ENCODE assay signal across 2 mouse cellular contexts in genomic region chr16:46251639-46252038, GRCm38 (mm10).
TF ChIP-seq lines count a peak whose summit lies in the region.

No protein-coding gene starts in this region.

TF ChIP-seq in CH12.LX, 34 proteins besides CTCF, POLR2A, EP300 and RAD21 (continued from another document):
- TF ChIP-seq RCOR1 (conservative IDR thresholded peaks at IDR 0.05; ENCODE audit: low read depth, low read length) = no peak
- peak; percentile 75 for TF ChIP-seq BHLHE40 (IDR thresholded peaks at IDR 0.05; ENCODE audit: low read depth, low read length)
- no peak for TF ChIP-seq NELFE (IDR thresholded peaks at IDR 0.05; ENCODE audit: low read depth, low read length)
- no peak for TF ChIP-seq ZMIZ1 (IDR thresholded peaks at IDR 0.05; ENCODE audit: low read depth, low read length)
- no peak for TF ChIP-seq ELF1 (IDR thresholded peaks at IDR 0.05; ENCODE audit: low read depth, low read length)
- no peak for TF ChIP-seq NRF1 (IDR thresholded peaks at IDR 0.05; ENCODE audit: low read depth, low read length)
- no peak for TF ChIP-seq POLR2AphosphoS2 (IDR thresholded peaks at IDR 0.05; ENCODE audit: low read depth, low read length)
- TF ChIP-seq E2F4 (IDR thresholded peaks at IDR 0.05; ENCODE audit: insufficient replicate concordance, low read depth, low read length) = no peak
- TF ChIP-seq TBP (conservative IDR thresholded peaks at IDR 0.05; ENCODE audit: low read depth, low read length) = no peak
- no peak for TF ChIP-seq GABPA (IDR thresholded peaks at IDR 0.05; ENCODE audit: insufficient replicate concordance, low read depth, low read length)
- TF ChIP-seq MAX (IDR thresholded peaks at IDR 0.05; ENCODE audit: low read length) = peak; percentile 83
- TF ChIP-seq KAT2A (IDR thresholded peaks at IDR 0.05; ENCODE audit: insufficient replicate concordance, low read length) = no peak
- no peak for TF ChIP-seq UBTF (IDR thresholded peaks at IDR 0.05; ENCODE audit: low read depth, low read length)
- no peak for TF ChIP-seq HCFC1 (IDR thresholded peaks at IDR 0.05; ENCODE audit: low read depth, low read length)
- TF ChIP-seq ZKSCAN1 (IDR thresholded peaks at IDR 0.05; ENCODE audit: borderline replicate concordance, low read depth, low read length) = no peak
- TF ChIP-seq MEF2A (IDR thresholded peaks at IDR 0.05; ENCODE audit: borderline replicate concordance, low read depth, low read length) = peak; percentile 60; the same call in 1 of the 2 replicates
- TF ChIP-seq JUN (IDR thresholded peaks at IDR 0.05; ENCODE audit: insufficient read depth, low read depth, low read length) = no peak
- TF ChIP-seq ZC3H11A (IDR thresholded peaks at IDR 0.05; ENCODE audit: low read depth, low read length) = no peak
- TF ChIP-seq USF2 (conservative IDR thresholded peaks at IDR 0.05; ENCODE audit: low read depth, low read length) = no peak
- no peak for TF ChIP-seq PAX5 (IDR thresholded peaks at IDR 0.05; ENCODE audit: low read length)
- TF ChIP-seq CHD2 (IDR thresholded peaks at IDR 0.05; ENCODE audit: low read length) = peak; percentile 42; the same call in 1 of the 2 replicates
- TF ChIP-seq TCF12 (IDR thresholded peaks at IDR 0.05; ENCODE audit: low read depth, low read length) = peak; percentile 90
- peak; percentile 75 for TF ChIP-seq IRF4 (IDR thresholded peaks at IDR 0.05; ENCODE audit: low read depth, low read length)
- peak; percentile 95 for TF ChIP-seq ETS1 (conservative IDR thresholded peaks at IDR 0.05; ENCODE audit: low read depth, low read length)
- TF ChIP-seq SMC3 (IDR thresholded peaks at IDR 0.05; ENCODE audit: low read depth, low read length) = peak; percentile 13; the same call in 1 of the 2 replicates
- no peak for TF ChIP-seq CHD1 (IDR thresholded peaks at IDR 0.05; ENCODE audit: low read depth, low read length)
- no peak for TF ChIP-seq ZNF384 (IDR thresholded peaks at IDR 0.05; ENCODE audit: low read depth, low read length)
- TF ChIP-seq MAFK (IDR thresholded peaks at IDR 0.05; ENCODE audit: insufficient replicate concordance, low read length) = no peak
- TF ChIP-seq MAZ (IDR thresholded peaks at IDR 0.05; ENCODE audit: low read depth, low read length) = no peak
TF ChIP-seq in CH12.LX: peak in this region for 11.

TF ChIP-seq in myocyte, 11 proteins besides CTCF, POLR2A, EP300 and RAD21 (continued from another document):
- TF ChIP-seq TCF12 (IDR thresholded peaks at IDR 0.05; ENCODE audit: insufficient read depth, poor library complexity, severe bottlenecking) (peak; percentile 45), MYOD1 (IDR thresholded peaks at IDR 0.05; ENCODE audit: control insufficient read depth in 1 of 3, insufficient read length in 2 of 3, low read depth in 2 of 3) (peak in 2 of 3 experiments; percentile 12 to 38), CEBPB (IDR thresholded peaks at IDR 0.05; ENCODE audit: insufficient read depth, poor library complexity, severe bottlenecking) (0 out of 2 replicates have a peak, but pooled peaks have one; percentile 3), POLR2AphosphoS2 (IDR thresholded peaks at IDR 0.05; ENCODE audit: insufficient read length, low read depth) (no peak)
TF ChIP-seq in myocyte: peak in this region for 4.
